Mouse (Mus musculus) kidney, embryonic 14.5 days (tissue): ENCODE data around the gene Chchd10. TPM values are rescaled to one million over a fixed set of nuclear protein-coding genes. Genes with fewer than 3 reads are reported as not detected.

Experiments
- ATAC-seq: fragments of 200-750 bp; cut with Nextera tagmentation; 2 replicates; pipeline ENCODE4 v1.8.0; 2017; ENCODE audit warnings: moderate number of reproducible peaks, mild to moderate bottlenecking, moderate TSS enrichment, moderate library complexity; ENCODE audit not compliant: low FRiP score, low TSS enrichment
- H3K27ac ChIP-seq: fragments of 300-500 bp; sonication (generic); 2 replicates; pipeline ENCODE4 v1.5.1; 2014; ENCODE audit warnings: low read depth, mild to moderate bottlenecking, low read length, moderate library complexity, mixed read lengths
- H3K27me3 ChIP-seq: fragments of 300-500 bp; sonication (generic); 2 replicates; pipeline ENCODE4 v1.6.1; 2014; ENCODE audit warnings: mild to moderate bottlenecking, low read length; ENCODE audit not compliant: control insufficient read depth, insufficient read depth
- H3K36me3 ChIP-seq: fragments of 300-500 bp; sonication (generic); 2 replicates; pipeline ENCODE4 v1.6.1; 2014; ENCODE audit warnings: low read length, mixed read lengths; ENCODE audit not compliant: control insufficient read depth, insufficient read depth
- H3K4me1 ChIP-seq: fragments of 300-500 bp; sonication (generic); 2 replicates; pipeline ENCODE4 v1.6.1; 2014; ENCODE audit warnings: low read length, mixed read lengths; ENCODE audit not compliant: control insufficient read depth, insufficient read depth
- H3K4me2 ChIP-seq: fragments of 300-500 bp; sonication (generic); replicated peaks from 2 replicates; pipeline ENCODE4 v1.6.1; 2014; ENCODE audit warnings: low read depth, mild to moderate bottlenecking, low read length
- H3K4me3 ChIP-seq: fragments of 300-500 bp; sonication (generic); 2 replicates; pipeline ENCODE4 v1.5.1; 2014; ENCODE audit warnings: mild to moderate bottlenecking, low read length
- H3K9ac ChIP-seq: fragments of 300-500 bp; sonication (generic); 2 replicates; pipeline ENCODE4 v1.6.1; 2014; ENCODE audit warnings: low read depth, mild to moderate bottlenecking, low read length, moderate library complexity
- H3K9me3 ChIP-seq: fragments of 300-500 bp; sonication (generic); 2 replicates; pipeline ENCODE4 v1.6.1; 2016; ENCODE audit warnings: low read length; ENCODE audit not compliant: control insufficient read depth
- WGBS: fragments of 180-500 bp; shearing (Covaris S2); extraction: QIAGEN DNeasy Blood & Tissue Kit; methylation state at CpG from one replicate; pipeline ENCODE4 v1.1.7; 2014; 5-methylcytosine and 5-hydroxymethylcytosine counted together
- polyA plus RNA-seq: library from polyadenylated mRNA; unstranded; fragments of >200 nt; fragmentation: Nextera tagmentation; extraction: Ambion mirVana; gene quantifications from 2 replicates; pipeline ENCODE4 v1.2.1, GENCODE M21; 2014

Gene Chchd10
- polyA plus RNA-seq, 1 experiment from 2014 or later: 99.4 TPM

GRCm38 (mm10) chr10:75942736-75943477, 10.0 kb downstream of the Chchd10 start, which contains the start of gene Vpreb3:
Gene Vpreb3 (plus strand): TSS chr10:75943057.
- no peaks in the 10 kb centered on the region for H3K36me3 ChIP-seq
- 0 out of 2 replicates have a peak within 1 kb of the TSS, but pooled peaks have one; percentile 33 for H3K27ac ChIP-seq
- whole genome bisulfite sequencing: 82% methylated on average over 15 of the region's 15 CpGs
- H3K4me1 ChIP-seq: 0 out of 2 replicates have a peak, but pooled peaks cover 5% of the 10 kb centered on the region
- H3K27me3 ChIP-seq: no peaks in the 10 kb centered on the region
- no peak for ATAC-seq
- no peak within 1 kb of the TSS for H3K9ac ChIP-seq
- H3K4me2 ChIP-seq: no peak within 1 kb of the TSS
- no peaks in the 10 kb centered on the region for H3K9me3 ChIP-seq
- no peak within 1 kb of the TSS for H3K4me3 ChIP-seq

- Histone ChIP-seq H3K9me3 (no peaks in the 10 kb centered on the region), H3K27me3 (no peaks in the 10 kb centered on the region), H3K4me2 (no peak overlapping the region), H3K36me3 (no peaks in the 10 kb centered on the region), H3K4me3 (no peak overlapping the region), H3K27ac (0 out of 2 replicates have a peak overlapping the region, but pooled peaks have one; percentile 33), H3K4me1 (0 out of 2 replicates have a peak, but pooled peaks cover 5% of the 10 kb centered on the region), H3K9ac (no peak overlapping the region)
- WGBS: 26% methylated on average over 11 of the region's 11 CpGs
- ATAC-seq: no peak
Measured at GRCm38 (mm10) chr10:75944066-75944772, 11.3 kb downstream of the Chchd10 start.

- Histone ChIP-seq H3K4me1 (peaks cover 12% of the 10 kb centered on the region), H3K4me2 (no peak overlapping the region), H3K9ac (no peak overlapping the region), H3K4me3 (no peak overlapping the region), H3K9me3 (no peaks in the 10 kb centered on the region), H3K27me3 (no peaks in the 10 kb centered on the region), H3K27ac (no peak overlapping the region), H3K36me3 (no peaks in the 10 kb centered on the region)
- 91% methylated on average over 7 of the region's 7 CpGs for WGBS
- ATAC-seq: no peak
Measured at GRCm38 (mm10) chr10:75945213-75945612, 12.3 kb downstream of the Chchd10 start.

GRCm38 (mm10) chr10:75945896-75946295, 13.0 kb downstream of the Chchd10 start:
- no peaks in the 10 kb centered on the region for H3K27me3 ChIP-seq
- H3K4me1 ChIP-seq: peaks cover 18% of the 10 kb centered on the region
- no peak overlapping the region for H3K4me2 ChIP-seq
- H3K36me3 ChIP-seq: no peaks in the 10 kb centered on the region
- H3K4me3 ChIP-seq: no peak overlapping the region
- ATAC-seq: no peak
- H3K9me3 ChIP-seq: no peaks in the 10 kb centered on the region
- no peak overlapping the region for H3K9ac ChIP-seq
- no peak overlapping the region for H3K27ac ChIP-seq
- WGBS: 77% methylated on average over 7 of the region's 7 CpGs

- ATAC-seq: no peak
- WGBS: 86% methylated on average over 5 of the region's 5 CpGs
- no peaks in the 10 kb centered on the region for H3K9me3 ChIP-seq
Measured at GRCm38 (mm10) chr10:75948079-75948478, 15.1 kb downstream of the Chchd10 start.

GRCm38 (mm10) chr10:75949053-75950045, 16.4 kb downstream of the Chchd10 start:
- H3K4me2 ChIP-seq: peak overlapping the region; percentile 97; the same call in 1 of the 2 replicates
- peaks cover 15% of the 10 kb centered on the region for H3K4me1 ChIP-seq
- H3K9me3 ChIP-seq: no peaks in the 10 kb centered on the region
- H3K27ac ChIP-seq: no peak overlapping the region
- no peak overlapping the region for H3K9ac ChIP-seq
- WGBS: 59% methylated on average over 22 of the region's 22 CpGs
- H3K36me3 ChIP-seq: no peaks in the 10 kb centered on the region
- H3K27me3 ChIP-seq: peaks cover 3% of the 10 kb centered on the region; the same call in 1 of the 2 replicates
- no peak for ATAC-seq
- no peak overlapping the region for H3K4me3 ChIP-seq

More at GRCm38 (mm10) chr10:75948079-75948478, 15.1 kb downstream of the Chchd10 start:
- Histone ChIP-seq H3K27me3 (peaks cover 3% of the 10 kb centered on the region; the same call in 1 of the 2 replicates), H3K27ac (no peak overlapping the region), H3K4me3 (no peak overlapping the region), H3K4me2 (no peak overlapping the region), H3K36me3 (no peaks in the 10 kb centered on the region), H3K4me1 (peaks cover 16% of the 10 kb centered on the region), H3K9ac (no peak overlapping the region)

- Histone ChIP-seq H3K4me3 (peak overlapping the region; percentile 50), H3K4me1 (peaks cover 17% of the 10 kb centered on the region), H3K9ac (peak overlapping the region; percentile 58), H3K9me3 (no peaks in the 10 kb centered on the region), H3K27me3 (peaks cover 3% of the 10 kb centered on the region; the same call in 1 of the 2 replicates), H3K36me3 (no peaks in the 10 kb centered on the region), H3K4me2 (peak overlapping the region; percentile 97), H3K27ac (no peak overlapping the region)
- peak; percentile 69 for ATAC-seq
- WGBS: 2% methylated on average over 19 of the region's 23 CpGs
Measured at GRCm38 (mm10) chr10:75950791-75951210, 17.9 kb downstream of the Chchd10 start.

GRCm38 (mm10) chr10:75951424-75952050, 18.6 kb downstream of the Chchd10 start:
- Histone ChIP-seq H3K4me2 (peak overlapping the region; percentile 97), H3K4me3 (peak overlapping the region; percentile 50), H3K36me3 (no peaks in the 10 kb centered on the region), H3K4me1 (peaks cover 17% of the 10 kb centered on the region), H3K27me3 (peaks cover 3% of the 10 kb centered on the region; the same call in 1 of the 2 replicates), H3K9ac (peak overlapping the region; percentile 58; the same call in 1 of the 2 replicates), H3K9me3 (no peaks in the 10 kb centered on the region), H3K27ac (no peak overlapping the region)
- WGBS: 4% methylated on average over 13 of the region's 13 CpGs
- ATAC-seq: peak; percentile 23; the same call in 1 of the 2 replicates
